Mouse (Mus musculus) intestine, postnatal 0 days (tissue): ENCODE results near the gene Pfkfb1. TPM values are rescaled to one million over a fixed set of nuclear protein-coding genes. Genes with fewer than 3 reads are reported as not detected.

ENCODE experiments used
- ATAC-seq: fragments of 200-750 bp; cut with Nextera tagmentation; 2 replicates; pipeline ENCODE4 v1.8.0; 2017; ENCODE audit warnings: mild to moderate bottlenecking, moderate TSS enrichment, moderate library complexity
- H3K27ac ChIP-seq: fragments of 300-500 bp; sonication (generic); 2 replicates; pipeline ENCODE4 v1.5.1; 2014; ENCODE audit warnings: mild to moderate bottlenecking, low read depth, low read length, moderate library complexity
- H3K27me3 ChIP-seq: fragments of 300-500 bp; sonication (generic); replicated peaks from 2 replicates; pipeline ENCODE4 v1.6.1; 2014; ENCODE audit warnings: low read length, mixed read lengths; ENCODE audit not compliant: control insufficient read depth, insufficient read depth
- H3K36me3 ChIP-seq: fragments of 300-500 bp; sonication (generic); 2 replicates; pipeline ENCODE4 v1.6.1; 2014; ENCODE audit warnings: mild to moderate bottlenecking, moderate library complexity; ENCODE audit not compliant: control insufficient read depth, insufficient read depth
- H3K4me1 ChIP-seq: fragments of 300-500 bp; sonication (generic); replicated peaks from 2 replicates; pipeline ENCODE4 v1.6.1; 2014; ENCODE audit warnings: antibody characterized with exemption, low read length, mixed read lengths; ENCODE audit not compliant: control insufficient read depth, insufficient read depth
- H3K4me2 ChIP-seq: fragments of 300-500 bp; sonication (generic); replicated peaks from 2 replicates; pipeline ENCODE4 v1.6.1; 2014; ENCODE audit warnings: low read depth, mild to moderate bottlenecking, moderate library complexity
- H3K4me3 ChIP-seq: fragments of 300-500 bp; sonication (generic); 2 replicates; pipeline ENCODE4 v1.5.1; 2014; ENCODE audit warnings: low read depth, low read length
- H3K9ac ChIP-seq: fragments of 300-500 bp; sonication (generic); 2 replicates; pipeline ENCODE4 v1.6.1; 2014; ENCODE audit warnings: mild to moderate bottlenecking, low read depth, low read length
- H3K9me3 ChIP-seq: fragments of 300-500 bp; sonication (generic); 2 replicates; pipeline ENCODE4 v1.6.1; 2016; ENCODE audit warnings: mixed run types; ENCODE audit not compliant: control insufficient read depth
- CTCF ChIP-seq: sonication (generic); IDR thresholded peaks from 2 replicates; pipeline ENCODE4 v1.5.1; 2016; ENCODE audit warnings: low read depth, mild to moderate bottlenecking, control low read depth, antibody characterized with exemption, moderate library complexity
- WGBS: fragments of 180-500 bp; shearing (Covaris S2); extraction: QIAGEN DNeasy Blood & Tissue Kit; methylation state at CpG from one replicate; pipeline ENCODE4 v1.1.7; 2014; 5-methylcytosine and 5-hydroxymethylcytosine counted together
- polyA plus RNA-seq: library from polyadenylated mRNA; unstranded; fragments of >200 nt; fragmentation: Nextera tagmentation; extraction: Ambion mirVana; gene quantifications from 2 replicates; pipeline ENCODE4 v1.2.1, GENCODE M21; 2015

Pfkfb1 gene
- 2.4 and 2.7 TPM in 2 replicates for polyA plus RNA-seq

- H3K9me3 ChIP-seq = no peaks in the 10 kb centered on the region
- peak within 1 kb of the TSS; percentile 37 for H3K9ac ChIP-seq
- H3K36me3 ChIP-seq = no peaks in the 10 kb centered on the region
- TF ChIP-seq CTCF = peak; percentile 68
- no peaks in the 10 kb centered on the region for H3K4me1 ChIP-seq
- peak; percentile 90 for ATAC-seq
- WGBS = 23% methylated on average over 35 of the region's 35 CpGs
- peak within 1 kb of the TSS; percentile 49 for H3K4me3 ChIP-seq
- H3K27me3 ChIP-seq = no peaks in the 10 kb centered on the region
- H3K4me2 ChIP-seq = peak within 1 kb of the TSS; percentile 66
- H3K27ac ChIP-seq = peak within 1 kb of the TSS; percentile 68
Measured at GRCm38 (mm10) chrX:150588023-150588764, at the start of gene Pfkfb1. Gene Pfkfb1 (plus strand): TSS chrX:150588229.

- no peak for ATAC-seq
- Histone ChIP-seq H3K9ac (no peak overlapping the region), H3K4me1 (no peaks in the 10 kb centered on the region), H3K4me3 (no peak overlapping the region), H3K36me3 (no peaks in the 10 kb centered on the region), H3K27ac (no peak overlapping the region), H3K27me3 (no peaks in the 10 kb centered on the region), H3K9me3 (no peaks in the 10 kb centered on the region), H3K4me2 (no peak overlapping the region)
- WGBS = 87% methylated on average over 2 of the region's 2 CpGs
- no peak for TF ChIP-seq CTCF
Measured at GRCm38 (mm10) chrX:150540111-150540510, 47.9 kb upstream of the Pfkfb1 start.

DNA sequence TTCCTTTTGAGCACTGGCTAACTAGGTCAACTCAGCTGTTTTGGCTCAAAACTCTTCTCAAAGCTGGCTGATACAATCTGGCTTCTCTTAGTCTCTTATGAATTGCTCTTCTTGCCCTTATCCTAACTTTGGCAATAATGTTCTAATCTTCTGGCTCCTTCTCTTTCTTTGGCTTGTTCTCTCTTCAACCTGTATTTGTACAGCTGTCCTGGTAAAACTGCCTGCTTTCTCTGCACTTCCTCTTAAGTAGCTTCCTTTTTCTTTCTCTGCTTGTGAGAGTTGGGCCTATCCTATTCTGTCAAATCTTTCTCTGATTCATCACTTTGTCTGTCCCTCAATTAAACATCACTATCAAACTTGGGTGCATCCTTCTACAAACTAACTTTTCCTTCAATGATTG lies 46.3 kb upstream of the Pfkfb1 start:
- no peak for TF ChIP-seq CTCF
- Histone ChIP-seq H3K36me3 (no peaks in the 10 kb centered on the region), H3K4me3 (no peak overlapping the region), H3K4me1 (no peaks in the 10 kb centered on the region), H3K9ac (no peak overlapping the region), H3K27ac (no peak overlapping the region), H3K27me3 (no peaks in the 10 kb centered on the region), H3K4me2 (no peak overlapping the region), H3K9me3 (no peaks in the 10 kb centered on the region)
- no peak for ATAC-seq

- Histone ChIP-seq H3K4me2 (no peak within 1 kb of the TSS), H3K36me3 (no peaks in the 10 kb centered on the region), H3K4me3 (no peak within 1 kb of the TSS), H3K27ac (no peak within 1 kb of the TSS), H3K9ac (no peak within 1 kb of the TSS), H3K9me3 (no peaks in the 10 kb centered on the region), H3K27me3 (no peaks in the 10 kb centered on the region), H3K4me1 (no peaks in the 10 kb centered on the region)
- no peak for ATAC-seq
- TF ChIP-seq CTCF = no peak
- 33% methylated on average over 5 of the region's 5 CpGs for WGBS
Measured at GRCm38 (mm10) chrX:150547239-150547638, 40.8 kb upstream of the Pfkfb1 start, which contains the start of gene Alas2. Gene Alas2 (plus strand): TSS chrX:150547375.

DNA sequence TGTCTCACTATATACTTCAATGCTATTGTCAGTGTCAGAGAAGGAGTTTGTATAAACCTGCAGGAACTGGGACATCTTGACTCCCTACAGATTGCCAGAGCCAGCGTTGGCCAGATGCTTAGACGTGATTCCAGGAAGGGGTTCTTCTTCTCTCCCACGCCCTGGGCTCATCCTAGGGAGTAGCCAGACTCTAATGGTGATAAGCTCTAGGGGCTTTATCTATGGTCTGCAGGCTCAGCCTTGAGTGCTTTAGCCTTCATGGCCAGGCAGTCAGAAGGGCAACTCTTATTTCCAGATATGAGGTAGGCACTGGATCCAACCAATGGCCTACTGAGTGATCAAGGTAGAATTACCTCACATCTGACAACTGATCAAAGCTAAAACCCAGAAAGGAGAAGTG lies 38.4 kb upstream of the Pfkfb1 start:
- no peak for ATAC-seq
- Histone ChIP-seq H3K36me3 (no peaks in the 10 kb centered on the region), H3K9me3 (no peaks in the 10 kb centered on the region), H3K4me2 (no peak overlapping the region), H3K9ac (no peak overlapping the region), H3K4me1 (no peaks in the 10 kb centered on the region), H3K4me3 (no peak overlapping the region), H3K27me3 (no peaks in the 10 kb centered on the region), H3K27ac (no peak overlapping the region)
- TF ChIP-seq CTCF = no peak
- WGBS = 92% methylated on average over 3 of the region's 3 CpGs

DNA sequence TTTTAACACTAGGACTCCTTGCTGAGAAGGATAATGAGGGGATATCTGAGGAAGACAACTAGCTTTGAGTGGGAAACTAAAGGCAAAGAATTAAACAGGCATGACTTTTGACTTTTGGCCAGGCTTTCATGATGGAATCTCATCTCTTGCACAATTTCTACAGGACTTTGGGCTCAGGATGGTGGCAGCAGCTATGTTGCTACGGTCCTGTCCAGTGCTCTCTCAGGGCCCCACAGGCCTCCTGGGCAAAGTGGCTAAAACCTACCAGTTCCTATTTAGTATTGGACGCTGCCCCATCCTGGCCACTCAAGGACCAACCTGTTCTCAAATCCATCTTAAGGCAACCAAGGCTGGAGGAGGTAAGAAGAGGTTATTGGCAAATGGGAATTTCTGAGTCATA lies 36.0 kb upstream of the Pfkfb1 start:
- WGBS = 79% methylated on average over 2 of the region's 2 CpGs
- H3K36me3 ChIP-seq = no peaks in the 10 kb centered on the region
- ATAC-seq = no peak
- no peaks in the 10 kb centered on the region for H3K4me1 ChIP-seq
- H3K9me3 ChIP-seq = no peaks in the 10 kb centered on the region
- H3K27ac ChIP-seq = no peak overlapping the region
- no peaks in the 10 kb centered on the region for H3K27me3 ChIP-seq
- no peak overlapping the region for H3K4me2 ChIP-seq
- no peak overlapping the region for H3K4me3 ChIP-seq
- no peak for TF ChIP-seq CTCF
- H3K9ac ChIP-seq = no peak overlapping the region
